Mouse (Mus musculus) ES-Bruce4 (cell line): ENCODE data around the gene Lysmd4. TPM values are rescaled to one million over a fixed set of nuclear protein-coding genes. Genes with fewer than 3 reads are reported as not detected.

ENCODE experiments used
- H3K27ac ChIP-seq: 2 replicates; pipeline ENCODE4 v1.5.1; 2012; ENCODE audit warnings: low read length, inconsistent platforms; ENCODE audit not compliant: insufficient read depth
- H3K27me3 ChIP-seq: 2 replicates; pipeline ENCODE4 v1.6.1; 2012; ENCODE audit warnings: mild to moderate bottlenecking, low read length, inconsistent platforms; ENCODE audit not compliant: control insufficient read depth, poor library complexity, insufficient read depth, severe bottlenecking
- H3K36me3 ChIP-seq: 2 replicates; pipeline ENCODE4 v1.6.1; 2012; ENCODE audit warnings: inconsistent platforms, mild to moderate bottlenecking, low read length, moderate library complexity; ENCODE audit not compliant: control insufficient read depth, poor library complexity, insufficient read depth, severe bottlenecking
- H3K4me1 ChIP-seq: one replicate; pipeline ENCODE4 v1.8.1; 2011; ENCODE audit warnings: low read length; ENCODE audit not compliant: control insufficient read depth, insufficient read depth
- H3K4me3 ChIP-seq: 2 replicates; pipeline ENCODE4 v1.5.1; 2011; ENCODE audit warnings: low read depth, mild to moderate bottlenecking, low read length
- H3K9ac ChIP-seq: 2 replicates; pipeline ENCODE4 v1.6.1; 2012; ENCODE audit warnings: low read depth, mild to moderate bottlenecking, inconsistent platforms; ENCODE audit not compliant: poor library complexity, severe bottlenecking
- H3K9me3 ChIP-seq: replicated peaks from 2 replicates; pipeline ENCODE4 v1.6.1; 2012; ENCODE audit warnings: mild to moderate bottlenecking, low read length, inconsistent platforms; ENCODE audit not compliant: control insufficient read depth, poor library complexity, insufficient read depth, severe bottlenecking
- CTCF ChIP-seq: IDR thresholded peaks from one replicate; pipeline ENCODE4 v1.8.1; 2011; ENCODE audit warnings: low read depth, low read length
- EP300 ChIP-seq: IDR thresholded peaks from 2 replicates; pipeline ENCODE4 v1.6.1; 2011; ENCODE audit warnings: low read depth, low read length; ENCODE audit not compliant: insufficient read depth
- POLR2A ChIP-seq: IDR thresholded peaks from one replicate; pipeline ENCODE4 v1.8.1; 2011; ENCODE audit warnings: low read length; ENCODE audit not compliant: insufficient read depth
- polyA plus RNA-seq: library from polyadenylated mRNA; stranded (reverse); fragments of >200 nt; gene quantifications from 2 replicates; pipeline ENCODE4 v1.2.4, GENCODE M21; 2011; ENCODE audit warnings: low read depth; ENCODE audit not compliant: missing spikeins, insufficient read depth, insufficient read length

Lysmd4 gene
- polyA plus RNA-seq, 1 experiment, result 6.8 TPM

- H3K4me3 ChIP-seq, result no peak overlapping the region
- no peaks in the 10 kb centered on the region for H3K27me3 ChIP-seq
- H3K36me3 ChIP-seq, result no peaks in the 10 kb centered on the region
- no peak overlapping the region for H3K27ac ChIP-seq
- H3K9me3 ChIP-seq, result no peaks in the 10 kb centered on the region
- TF ChIP-seq EP300 (no peak), POLR2A (no peak), CTCF (no peak)
- no peak overlapping the region for H3K9ac ChIP-seq
- no peaks in the 10 kb centered on the region for H3K4me1 ChIP-seq
These were observed 15.8 kb upstream of the Lysmd4 start for GRCm38 (mm10) chr7:67206496-67206895.

DNA sequence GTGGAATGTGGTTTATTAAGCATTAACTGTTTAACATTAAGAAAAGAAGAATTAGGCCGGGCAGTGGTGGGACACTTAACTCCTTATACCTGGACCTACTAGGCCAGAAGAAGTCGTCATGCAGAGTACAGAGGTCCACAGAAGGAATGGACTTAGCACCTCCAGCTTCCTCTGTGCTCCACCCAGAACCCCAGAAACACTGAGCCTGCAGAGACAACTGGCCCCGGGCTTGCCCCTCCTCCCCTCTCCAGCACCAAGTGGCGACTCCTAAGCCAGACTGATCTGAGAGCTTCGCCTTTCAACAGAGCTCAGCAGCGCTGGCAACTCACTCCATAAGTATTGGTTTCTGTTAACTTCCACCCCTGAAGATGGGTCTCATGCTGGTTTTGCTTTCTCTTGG, 14.6 kb upstream of the Lysmd4 start:
- Histone ChIP-seq H3K4me3 (no peak overlapping the region), H3K9ac (no peak overlapping the region), H3K27ac (no peak overlapping the region), H3K36me3 (no peaks in the 10 kb centered on the region), H3K27me3 (no peaks in the 10 kb centered on the region), H3K9me3 (no peaks in the 10 kb centered on the region), H3K4me1 (no peaks in the 10 kb centered on the region)
- TF ChIP-seq EP300, result no peak

DNA sequence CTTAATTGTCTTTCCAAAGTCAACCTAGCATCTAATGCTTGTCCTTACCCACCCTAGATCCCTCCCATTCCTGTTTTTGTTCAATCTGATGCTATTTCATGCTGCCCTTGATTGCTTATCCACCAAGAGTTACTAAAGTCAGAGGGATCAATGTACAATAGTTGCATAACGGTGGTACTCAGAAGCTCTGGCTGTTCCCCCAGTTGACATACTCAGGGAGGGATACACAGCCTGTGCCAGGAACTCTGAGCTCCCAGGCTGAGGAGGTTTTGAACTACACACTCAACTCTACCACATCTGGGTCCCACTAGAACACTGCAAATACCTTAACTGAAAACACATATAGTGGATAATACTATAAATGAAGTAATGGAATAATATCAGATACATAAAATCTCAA, 14.0 kb upstream of the Lysmd4 start:
- Histone ChIP-seq H3K4me3 (no peak overlapping the region), H3K27me3 (no peaks in the 10 kb centered on the region), H3K4me1 (no peaks in the 10 kb centered on the region), H3K36me3 (no peaks in the 10 kb centered on the region), H3K9me3 (no peaks in the 10 kb centered on the region), H3K9ac (no peak overlapping the region), H3K27ac (no peak overlapping the region)
- TF ChIP-seq POLR2A (no peak), EP300 (no peak), CTCF (no peak)

DNA sequence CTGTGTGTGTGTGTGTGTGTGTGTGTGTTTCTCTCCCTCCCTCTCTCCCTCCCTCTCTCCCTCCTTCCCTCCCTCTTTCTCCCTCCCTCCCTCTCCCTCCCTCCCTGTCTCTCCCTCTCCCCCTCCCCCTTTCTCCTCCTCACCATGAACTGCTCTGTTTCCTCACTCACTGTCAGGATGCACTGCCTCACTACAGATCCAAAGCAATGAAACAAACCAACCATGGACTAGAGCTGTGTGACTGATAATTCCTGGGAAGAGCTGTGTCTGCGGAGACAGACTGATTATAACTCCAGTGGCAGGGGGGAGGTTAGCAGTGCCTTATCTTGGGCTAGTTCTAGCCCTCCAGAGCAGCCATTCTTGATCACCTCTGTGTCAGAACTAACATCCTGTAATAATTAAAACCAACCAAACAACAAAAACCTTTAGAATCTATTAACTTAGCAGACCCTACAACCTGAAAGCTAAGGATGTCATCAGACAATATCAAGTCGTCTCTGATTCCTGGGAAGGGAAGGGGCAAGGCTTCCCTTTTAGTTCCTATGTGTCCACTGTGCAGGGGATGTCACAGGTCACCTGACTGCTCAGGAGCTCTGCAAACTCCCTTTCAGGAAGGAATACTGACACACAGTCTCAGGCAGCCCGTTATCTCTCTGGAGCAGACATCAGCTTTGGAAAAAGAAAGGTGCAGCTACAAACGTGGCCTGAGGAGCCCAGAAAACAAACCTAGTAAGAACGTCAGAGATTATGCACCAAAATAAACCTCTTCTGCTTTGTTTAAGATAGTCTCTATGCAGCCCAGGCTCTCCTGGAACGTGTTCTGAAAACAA, 12.1 kb upstream of the Lysmd4 start:
- no peak overlapping the region for H3K27ac ChIP-seq
- H3K4me3 ChIP-seq, result no peak overlapping the region
- H3K9me3 ChIP-seq, result no peaks in the 10 kb centered on the region
- no peaks in the 10 kb centered on the region for H3K36me3 ChIP-seq
- TF ChIP-seq CTCF (no peak), EP300 (no peak), POLR2A (no peak)
- no peak overlapping the region for H3K9ac ChIP-seq
- H3K4me1 ChIP-seq, result no peaks in the 10 kb centered on the region
- H3K27me3 ChIP-seq, result no peaks in the 10 kb centered on the region

- no peak overlapping the region for H3K9ac ChIP-seq
- H3K4me3 ChIP-seq, result no peak overlapping the region
- H3K4me1 ChIP-seq, result no peaks in the 10 kb centered on the region
- no peaks in the 10 kb centered on the region for H3K9me3 ChIP-seq
- TF ChIP-seq EP300 (no peak), POLR2A (no peak), CTCF (no peak)
- H3K27ac ChIP-seq, result no peak overlapping the region
- H3K36me3 ChIP-seq, result no peaks in the 10 kb centered on the region
- no peaks in the 10 kb centered on the region for H3K27me3 ChIP-seq
These were observed 11.0 kb upstream of the Lysmd4 start for GRCm38 (mm10) chr7:67211341-67211740.

DNA sequence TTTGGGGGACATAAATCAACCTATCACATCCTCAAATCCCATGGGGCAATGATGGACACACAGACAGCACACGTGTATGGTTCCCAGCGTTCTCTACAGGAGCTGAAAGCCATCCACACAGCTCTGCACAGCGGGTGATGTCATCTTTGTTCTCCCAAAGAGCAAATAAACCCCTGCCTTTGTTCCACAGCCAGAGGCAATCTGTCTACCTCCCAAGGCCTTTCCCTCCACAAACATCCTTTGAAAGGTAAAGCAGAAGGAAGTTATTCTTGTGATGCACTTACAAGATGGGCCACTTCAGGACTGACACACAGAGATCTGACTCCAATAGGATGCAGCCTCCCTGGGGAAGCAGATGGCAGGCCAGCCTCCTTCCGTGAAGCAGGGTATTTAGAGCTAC, 10.4 kb upstream of the Lysmd4 start:
- Histone ChIP-seq H3K4me1 (no peaks in the 10 kb centered on the region), H3K27me3 (no peaks in the 10 kb centered on the region), H3K4me3 (no peak overlapping the region), H3K27ac (no peak overlapping the region), H3K9ac (no peak overlapping the region), H3K9me3 (no peaks in the 10 kb centered on the region), H3K36me3 (no peaks in the 10 kb centered on the region)
- TF ChIP-seq CTCF (no peak), EP300 (no peak), POLR2A (no peak)
